Mouse (Mus musculus): ENCODE results near the gene Auts2.

Auts2 gene

GRCm38 (mm10) chr5:132498896-132499295 lies 44.2 kb downstream of the Auts2 start:
- no peak for DNase-seq

- no peak for DNase-seq
Observed at GRCm38 (mm10) chr5:132498045-132498444, 45.1 kb downstream of the Auts2 start.

- no peak for DNase-seq
Observed at GRCm38 (mm10) chr5:132492793-132493192, 50.4 kb downstream of the Auts2 start.

- no peak for DNase-seq
Observed at GRCm38 (mm10) chr5:132492040-132492439, 51.1 kb downstream of the Auts2 start.

- DNase-seq = no peak
Observed at GRCm38 (mm10) chr5:132491508-132491907, 51.6 kb downstream of the Auts2 start.

GRCm38 (mm10) chr5:132490326-132490725 lies 52.8 kb downstream of the Auts2 start:
- no peak for DNase-seq

GRCm38 (mm10) chr5:132489736-132490313 lies 53.3 kb downstream of the Auts2 start:
- DNase-seq = no peak

- no peak for DNase-seq
Observed at GRCm38 (mm10) chr5:132486831-132487230, 56.3 kb downstream of the Auts2 start.

GRCm38 (mm10) chr5:132485994-132486393 lies 57.1 kb downstream of the Auts2 start:
- DNase-seq = no peak

GRCm38 (mm10) chr5:132485448-132485847 lies 57.7 kb downstream of the Auts2 start:
- no peak for DNase-seq

GRCm38 (mm10) chr5:132481476-132481875 lies 61.7 kb downstream of the Auts2 start:
- DNase-seq = no peak

GRCm38 (mm10) chr5:132480461-132480860 lies 62.7 kb downstream of the Auts2 start:
- no peak for DNase-seq

GRCm38 (mm10) chr5:132479227-132479857 lies 63.8 kb downstream of the Auts2 start:
- DNase-seq = no peak

- no peak for DNase-seq
Observed at GRCm38 (mm10) chr5:132477533-132477932, 65.6 kb downstream of the Auts2 start.

GRCm38 (mm10) chr5:132472905-132473321 lies 70.2 kb downstream of the Auts2 start:
- DNase-seq = peak; percentile 12

GRCm38 (mm10) chr5:132472184-132472829 lies 70.8 kb downstream of the Auts2 start:
- no peak for DNase-seq

- DNase-seq = no peak
Observed at GRCm38 (mm10) chr5:132467364-132467743, 75.8 kb downstream of the Auts2 start.

- DNase-seq = no peak
Observed at GRCm38 (mm10) chr5:132466427-132467363, 76.4 kb downstream of the Auts2 start.

- DNase-seq = no peak
Observed at GRCm38 (mm10) chr5:132462560-132462959, 80.6 kb downstream of the Auts2 start.

- peak; percentile 87 for DNase-seq
Observed at GRCm38 (mm10) chr5:132458498-132458897, 84.6 kb downstream of the Auts2 start.

GRCm38 (mm10) chr5:132452381-132452780 lies 90.8 kb downstream of the Auts2 start:
- DNase-seq = no peak

GRCm38 (mm10) chr5:132450071-132450470 lies 93.1 kb downstream of the Auts2 start:
- DNase-seq = no peak

- DNase-seq = no peak
Observed at GRCm38 (mm10) chr5:132448401-132449066, 94.6 kb downstream of the Auts2 start.
